ENCODE assay signal across 9 mouse cellular contexts in the genomic region with DNA sequence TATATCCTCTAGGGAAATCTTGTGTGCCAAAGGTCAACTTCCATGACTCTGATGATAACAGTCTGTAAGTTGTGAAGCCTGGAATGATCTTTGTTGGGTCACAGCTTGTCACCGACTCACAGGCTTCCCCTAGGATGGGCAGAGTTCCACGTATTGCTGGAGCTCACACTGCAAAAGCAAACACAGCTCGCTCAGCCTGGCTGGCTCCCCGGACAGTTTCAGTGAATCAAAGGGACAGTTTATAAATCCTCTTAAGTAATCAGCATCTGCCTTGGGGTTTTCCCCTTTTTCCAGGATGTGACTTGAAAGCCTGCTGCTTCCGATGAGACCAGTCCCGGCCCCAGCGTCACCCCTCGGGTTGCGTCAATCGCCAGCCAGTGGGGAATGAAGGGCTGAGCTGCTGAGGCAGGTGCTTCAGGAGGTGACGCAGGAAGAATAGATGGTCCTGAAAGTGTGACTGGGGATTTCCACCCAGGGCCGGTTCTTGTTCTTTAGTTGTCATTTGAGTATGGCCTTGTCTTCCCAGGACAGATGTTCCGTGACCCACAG. TPM values are rescaled to one million over a fixed set of nuclear protein-coding genes. Genes with fewer than 3 reads are reported as not detected.
A peak's percentile ranks its signal among the peaks of the same experiment; 100 is the strongest.
DNase-seq lines count a peak whose midpoint lies in the region; ATAC-seq and TF ChIP-seq lines count a peak whose summit lies in the region.
"Had no signal": no experiment of that assay in that cellular context is flagged by ENCODE, and none has a peak within 500 bp of the region (broad histone marks: within the 10 kb centered on the region; RNA-seq: fewer than 3 reads in every experiment).

No protein-coding gene starts in this region.

- peaks cover 7% of the 10 kb centered on the region; the same call in 1 of the 2 replicates for H3K4me1 ChIP-seq in kidney, adult 2 months (ENCODE audit: control insufficient read depth, insufficient read depth, low read length)

- H3K36me3 ChIP-seq in kidney, adult 2 months (ENCODE audit: control insufficient read depth, insufficient read depth, low read length), result no peaks in the 10 kb centered on the region

- TF ChIP-seq POLR2A in kidney, adult 2 months (IDR thresholded peaks at IDR 0.05; ENCODE audit: low read depth, low read length), result no peak

- no peak overlapping the region for H3K4me3 ChIP-seq in kidney, adult 2 months (ENCODE audit: insufficient read depth, low read depth, low read length)
- H3K4me3 ChIP-seq: layer of hippocampus, adult 2 months had no signal

- peak; percentile 13 to 26 for DNase-seq in spleen, postnatal 36 days (ENCODE audit: low spot score in 2 of 2)
- no peak for DNase-seq in spleen, adult 12 weeks (ENCODE audit: low spot score)
- peak; percentile 55 for DNase-seq in kidney, adult 2 months
- peak; percentile 62 for DNase-seq in lung, postnatal 14 days
- no peak for DNase-seq in frontal cortex, postnatal 25 days (ENCODE audit: low spot score in 2 of 2)
- no peak for DNase-seq in cerebellum, adult 9-11 months
- no peak for DNase-seq in right cerebral cortex, postnatal 36 days (ENCODE audit: low spot score in 2 of 2)

- WGBS in kidney, adult 2 months, result 51% methylated on average over 13 of the region's 13 CpGs

- peak; percentile 66 for ATAC-seq in common myeloid progenitor, adult 5-6 weeks (replicated peaks; ENCODE audit: low read depth, poor library complexity, severe bottlenecking)

- no peaks in the 10 kb centered on the region for H3K27me3 ChIP-seq in kidney, adult 2 months (replicated peaks; ENCODE audit: control insufficient read depth, insufficient read depth, low read length)

- no peak overlapping the region for H3K27ac ChIP-seq in kidney, adult 2 months (ENCODE audit: insufficient read depth, low read depth, low read length)
- H3K27ac ChIP-seq: layer of hippocampus, adult 2 months had no signal

- no peak for TF ChIP-seq CTCF in kidney, adult 2 months (conservative IDR thresholded peaks at IDR 0.05; ENCODE audit: insufficient read depth, insufficient read length, low read depth, low read length)

RNA-seq across cellular contexts. Expression of a gene that starts 37.5 kb away (rescaled TPM):
- 383 and 403 TPM in 2 replicates for total RNA-seq in common myeloid progenitor, adult 5-6 weeks (2017)
- polyA plus RNA-seq in kidney, adult 2 months (2012; rRNA removed), result 373 and 427 TPM in 2 replicates

Comparison
In these comparisons a context has a peak if more than half of its experiments do, and no peak if none do; other contexts are left out.
1. DNase-seq: peak in spleen, postnatal 36 days (2 of 2), kidney, adult 2 months (single experiment) and lung, postnatal 14 days (single experiment); none in spleen, adult 12 weeks (single experiment), frontal cortex, postnatal 25 days (0 of 2), cerebellum, adult 9-11 months (single experiment) and right cerebral cortex, postnatal 36 days (0 of 2).